In the genomic region with DNA sequence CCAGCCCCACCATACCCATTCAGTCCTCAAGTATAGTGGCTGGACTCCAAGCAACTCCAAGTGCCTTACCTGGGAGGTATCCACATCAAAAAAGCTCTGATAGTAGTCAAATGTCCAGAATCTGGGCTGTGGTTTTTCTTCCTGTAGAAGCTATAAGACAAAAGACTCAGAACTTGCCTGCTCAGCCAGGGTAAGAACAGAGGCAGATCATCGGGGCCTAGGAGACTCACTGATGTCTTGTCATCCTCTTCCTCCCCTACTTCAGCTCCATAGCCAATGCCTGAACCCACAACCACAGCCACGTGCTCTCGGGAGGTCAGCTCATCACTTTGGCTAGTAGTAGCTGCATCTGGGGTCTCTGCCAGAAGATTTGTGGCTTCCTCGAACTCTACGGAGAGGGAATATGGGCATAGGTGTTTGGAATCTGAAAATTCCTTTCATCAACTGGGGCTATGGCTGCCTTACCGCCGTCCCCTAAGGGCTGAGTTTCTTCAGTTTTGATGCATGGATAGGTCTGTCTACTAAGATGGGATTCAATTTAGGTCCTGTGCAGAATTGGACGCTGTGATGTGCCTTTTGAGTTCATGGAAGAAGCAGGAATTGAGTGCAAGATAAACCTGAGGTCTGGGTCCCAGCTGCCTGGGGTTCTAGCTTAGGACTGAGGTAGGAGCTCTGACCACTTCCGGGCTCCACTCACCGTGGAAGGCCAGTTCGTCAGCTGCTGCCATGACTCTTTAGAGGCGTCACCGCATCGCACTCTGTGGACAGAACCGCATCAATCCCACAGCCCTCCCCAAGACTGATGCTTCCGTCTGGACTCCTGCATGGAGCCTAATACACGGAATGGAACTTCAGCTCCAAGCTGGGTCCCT, we compare ENCODE assay signal across 8 mouse cellular contexts. TPM values are rescaled to one million over a fixed set of nuclear protein-coding genes. Genes with fewer than 3 reads are reported as not detected.
DNase-seq lines count a peak whose midpoint lies in the region; ATAC-seq and TF ChIP-seq lines count a peak whose summit lies in the region.

No protein-coding gene starts in this region.

- H3K9ac ChIP-seq in embryonic facial prominence, embryonic 15.5 days: peak overlapping the region; percentile 61
- peak overlapping the region; percentile 56 for H3K9ac ChIP-seq in limb, embryonic 11.5 days (ENCODE audit: low read length)
- H3K9ac ChIP-seq in neural tube, embryonic 15.5 days (replicated peaks): peak overlapping the region; percentile 63

- no peaks in the 10 kb centered on the region for H3K9me3 ChIP-seq in embryonic facial prominence, embryonic 15.5 days (replicated peaks)
- no peaks in the 10 kb centered on the region for H3K9me3 ChIP-seq in limb, embryonic 11.5 days (ENCODE audit: control insufficient read depth, low read length)
- no peaks in the 10 kb centered on the region for H3K9me3 ChIP-seq in neural tube, embryonic 15.5 days (replicated peaks)

- intact Hi-C loops in gastrocnemius, adult 2 months (cut with DNase I): loop anchor here (2.0 kb wide), 1 partner anchor 45 kb away; a partner anchor contains a TSS

- DNase-seq in gastrocnemius, adult 2 months: no peak
- DNase-seq in gastrocnemius, postnatal 4 days (ENCODE audit: low spot score in 2 of 2): no peak
- peak; percentile 83 for DNase-seq in 3134 (ENCODE audit: extremely low read depth, insufficient read length, low spot score)
- DNase-seq in limb, embryonic 11.5 days (ENCODE audit: low spot score): no peak
- no peak for DNase-seq in urinary bladder, postnatal 25 days (ENCODE audit: low spot score)
- no peak for DNase-seq in c-Kit-positive CD71-positive TER-119-positive erythroid progenitor cells, embryonic 14.5 days (ENCODE audit: low spot score)

- TF ChIP-seq CTCF in gastrocnemius, adult 2 months (IDR thresholded peaks at IDR 0.05): no peak

- peaks cover 34% of the 10 kb centered on the region for H3K4me1 ChIP-seq in embryonic facial prominence, embryonic 15.5 days
- peaks cover 11% of the 10 kb centered on the region for H3K4me1 ChIP-seq in limb, embryonic 11.5 days (ENCODE audit: control insufficient read depth, insufficient read depth, low read length)
- H3K4me1 ChIP-seq in neural tube, embryonic 15.5 days: peaks cover 36% of the 10 kb centered on the region

- 18% methylated on average over 17 of the region's 17 CpGs for WGBS in embryonic facial prominence, embryonic 15.5 days
- WGBS in limb, embryonic 11.5 days: 19% methylated on average over 17 of the region's 17 CpGs
- WGBS in neural tube, embryonic 15.5 days: 23% methylated on average over 17 of the region's 17 CpGs

- peak overlapping the region; percentile 95 for H3K4me2 ChIP-seq in embryonic facial prominence, embryonic 15.5 days (replicated peaks)
- peak overlapping the region; percentile 85 for H3K4me2 ChIP-seq in limb, embryonic 11.5 days (ENCODE audit: low read depth, severe bottlenecking)
- H3K4me2 ChIP-seq in neural tube, embryonic 15.5 days: peak overlapping the region; percentile 75

- no peaks in the 10 kb centered on the region for H3K27me3 ChIP-seq in embryonic facial prominence, embryonic 15.5 days
- H3K27me3 ChIP-seq in limb, embryonic 11.5 days (ENCODE audit: control insufficient read depth, insufficient read depth, low read length): no peaks in the 10 kb centered on the region
- no peaks in the 10 kb centered on the region for H3K27me3 ChIP-seq in neural tube, embryonic 15.5 days (replicated peaks)

- peak overlapping the region; percentile 99 for H3K4me3 ChIP-seq in gastrocnemius, adult 2 months
- H3K4me3 ChIP-seq in embryonic facial prominence, embryonic 15.5 days (replicated peaks): peak overlapping the region; percentile 99
- H3K4me3 ChIP-seq in limb, embryonic 11.5 days (ENCODE audit: low read depth, low read length): peak overlapping the region; percentile 91
- H3K4me3 ChIP-seq in neural tube, embryonic 15.5 days (replicated peaks): peak overlapping the region; percentile 74

- H3K27ac ChIP-seq in gastrocnemius, adult 2 months: peak overlapping the region; percentile 86
- peak overlapping the region; percentile 80 for H3K27ac ChIP-seq in embryonic facial prominence, embryonic 15.5 days (replicated peaks)
- H3K27ac ChIP-seq in limb, embryonic 11.5 days (replicated peaks; ENCODE audit: low read depth, low read length): 0 out of 2 replicates have a peak overlapping the region, but pooled peaks have one; percentile 36
- peak overlapping the region; percentile 84 for H3K27ac ChIP-seq in neural tube, embryonic 15.5 days (replicated peaks)

- H3K36me3 ChIP-seq in embryonic facial prominence, embryonic 15.5 days: peaks cover 53% of the 10 kb centered on the region
- peaks cover 25% of the 10 kb centered on the region for H3K36me3 ChIP-seq in limb, embryonic 11.5 days (ENCODE audit: control insufficient read depth, insufficient read depth, low read length)
- H3K36me3 ChIP-seq in neural tube, embryonic 15.5 days: peaks cover 51% of the 10 kb centered on the region

- no peak; the same call in 1 of the 2 replicates for ATAC-seq in embryonic facial prominence, embryonic 15.5 days (ENCODE audit: insufficient number of reproducible peaks, low FRiP score, low TSS enrichment, low read depth)
- peak; percentile 59 for ATAC-seq in limb, embryonic 11.5 days (ENCODE audit: insufficient number of reproducible peaks, low FRiP score, low TSS enrichment, low read depth)
- ATAC-seq in neural tube, embryonic 15.5 days (ENCODE audit: low FRiP score): peak; percentile 81

RNA-seq across cellular contexts. Expression of a gene that starts 0.5 kb away (rescaled TPM):
- 10 to 100 TPM; 44.1 to 48.3 TPM for total RNA-seq in gastrocnemius, adult 2 months (2021)
- 10 to 100 TPM; 46.6 to 51.3 TPM for total RNA-seq in gastrocnemius, postnatal 4 days (2021)
- 34.6 and 35.4 TPM in 2 replicates for polyA plus RNA-seq in embryonic facial prominence, embryonic 15.5 days (2015; fragmentation: Nextera tagmentation; extraction: Ambion mirVana)
- polyA plus RNA-seq in limb, embryonic 11.5 days (2014; fragmentation: Nextera tagmentation; extraction: Ambion mirVana): 44.1 and 44.9 TPM in 2 replicates
- polyA plus RNA-seq in neural tube, embryonic 15.5 days (2015; fragmentation: Nextera tagmentation; extraction: Ambion mirVana): 51.1 and 54.4 TPM in 2 replicates

RNA-seq across cellular contexts. Expression of a gene that starts 0.6 kb away (rescaled TPM):
- 1 to 10 TPM; 5.8 to 6.9 TPM for total RNA-seq in gastrocnemius, adult 2 months (2021)
- 1 to 10 TPM; 5.3 to 6.1 TPM for total RNA-seq in gastrocnemius, postnatal 4 days (2021)
- 28.1 and 29.2 TPM in 2 replicates for polyA plus RNA-seq in embryonic facial prominence, embryonic 15.5 days (2015; fragmentation: Nextera tagmentation; extraction: Ambion mirVana)
- 14.0 and 18.0 TPM in 2 replicates for polyA plus RNA-seq in limb, embryonic 11.5 days (2014; fragmentation: Nextera tagmentation; extraction: Ambion mirVana)
- 24.5 and 27.0 TPM in 2 replicates for polyA plus RNA-seq in neural tube, embryonic 15.5 days (2015; fragmentation: Nextera tagmentation; extraction: Ambion mirVana)

RNA-seq across cellular contexts. Expression of a gene that starts 23.9 kb away (rescaled TPM):
- total RNA-seq in gastrocnemius, adult 2 months (2021): 10 to 100 TPM; 39.0 to 40.7 TPM
- total RNA-seq in gastrocnemius, postnatal 4 days (2021): 10 to 100 TPM; 65.7 to 66.7 TPM
- polyA plus RNA-seq in embryonic facial prominence, embryonic 15.5 days (2015; fragmentation: Nextera tagmentation; extraction: Ambion mirVana): 75.5 and 78.5 TPM in 2 replicates
- polyA plus RNA-seq in limb, embryonic 11.5 days (2014; fragmentation: Nextera tagmentation; extraction: Ambion mirVana): 143 and 155 TPM in 2 replicates
- polyA plus RNA-seq in neural tube, embryonic 15.5 days (2015; fragmentation: Nextera tagmentation; extraction: Ambion mirVana): 110 and 111 TPM in 2 replicates

RNA-seq across cellular contexts. Expression of a gene that starts 45.4 kb away (rescaled TPM):
- total RNA-seq in gastrocnemius, adult 2 months (2021): 10 to 100 TPM; 54.6 to 57.2 TPM
- total RNA-seq in gastrocnemius, postnatal 4 days (2021): 10 to 100 TPM; 81.9 to 91.2 TPM
- polyA plus RNA-seq in embryonic facial prominence, embryonic 15.5 days (2015; fragmentation: Nextera tagmentation; extraction: Ambion mirVana): 56.5 and 61.5 TPM in 2 replicates
- polyA plus RNA-seq in limb, embryonic 11.5 days (2014; fragmentation: Nextera tagmentation; extraction: Ambion mirVana): 78.9 and 93.7 TPM in 2 replicates
- polyA plus RNA-seq in neural tube, embryonic 15.5 days (2015; fragmentation: Nextera tagmentation; extraction: Ambion mirVana): 33.7 and 36.1 TPM in 2 replicates

Comparison
In these comparisons a context has a peak if more than half of its experiments do, and no peak if none do; other contexts are left out.
1. H3K27ac ChIP-seq: peak in every context shown above with its lines; median percentile 86 in gastrocnemius, adult 2 months; 84 in neural tube, embryonic 15.5 days; 80 in embryonic facial prominence, embryonic 15.5 days; 36 in limb, embryonic 11.5 days.